Mouse (Mus musculus) erythroid progenitor cell, adult 5-6 weeks (primary cell): ENCODE results near the gene Psen2. TPM values are rescaled to one million over a fixed set of nuclear protein-coding genes. Genes with fewer than 3 reads are reported as not detected.

Source experiments
- ATAC-seq: replicated peaks from 2 replicates; pipeline ENCODE4 v1.8.0; 2016; ENCODE audit warnings: moderate number of reproducible peaks, mild to moderate bottlenecking, moderate TSS enrichment, inconsistent platforms; ENCODE audit not compliant: poor library complexity, low FRiP score, severe bottlenecking
- total RNA-seq, 2 experiments: library from RNA; stranded (forward) in 1 of 2; stranded (reverse) in 1 of 2; fragments of 150-400 nt in 1 of 2; fragments of 186-747, 209-891 nt in 1 of 2; gene quantifications; 2 replicates each; pipeline versions ENCODE4 v1.2.3 to v1.2.4; 2015 to 2017; ENCODE audit warnings: low replicate concordance in 2 of 2

Psen2 gene
- total RNA-seq, 2 experiments from 2014 or later: 4.2 to 5.9 TPM

GRCm38 (mm10) chr1:180279648-180280047 lies 16.4 kb upstream of the Psen2 start:
- peak; percentile 58; the same call in 1 of the 2 replicates for ATAC-seq

DNA sequence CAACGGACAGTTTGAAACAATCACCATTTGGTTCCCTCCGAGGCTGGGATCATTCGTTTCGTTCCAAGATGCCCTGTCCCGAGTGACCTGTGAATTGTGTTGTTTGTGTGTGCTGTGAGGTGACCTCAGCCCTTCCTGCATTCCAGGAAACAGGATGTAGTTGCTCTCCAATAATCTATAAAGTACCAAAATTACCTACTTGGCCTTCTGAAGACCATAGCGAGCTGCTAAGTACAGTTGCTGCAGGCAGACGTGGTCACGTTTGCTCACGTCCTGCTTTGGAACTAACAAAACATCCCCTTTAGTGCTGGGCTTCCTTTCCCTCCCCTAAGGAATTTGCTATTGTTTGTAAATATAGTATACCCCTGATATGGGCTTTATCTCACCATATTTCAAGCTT lies 14.3 kb upstream of the Psen2 start:
- no peak for ATAC-seq

DNA sequence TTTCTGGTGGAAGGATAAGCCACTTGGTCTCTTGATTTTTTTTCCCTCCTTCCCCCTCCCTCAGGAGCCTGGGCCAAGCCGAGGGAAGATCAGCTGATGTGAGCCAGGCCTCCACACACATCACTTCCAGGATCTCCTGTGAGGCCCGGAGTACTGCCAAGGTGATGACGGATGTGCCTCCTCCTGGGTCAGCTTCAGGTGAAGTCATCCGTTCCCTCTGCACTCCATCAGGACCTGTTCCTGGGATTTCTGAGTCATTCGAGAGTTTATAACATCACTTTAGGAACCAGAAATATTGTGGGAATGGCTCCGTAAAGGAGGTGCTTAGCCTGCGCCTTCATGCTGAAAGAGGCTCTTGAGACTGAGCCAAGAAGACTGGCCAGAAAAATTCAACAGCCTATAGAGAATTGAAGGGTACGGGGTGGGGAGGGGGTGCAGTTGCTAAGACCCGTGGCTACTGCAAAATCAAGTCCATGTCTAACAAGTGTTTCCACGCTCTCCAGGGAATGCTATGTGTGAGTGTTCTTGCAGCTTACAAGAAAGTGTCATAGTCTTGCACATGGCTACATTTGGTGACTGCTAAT lies 11.6 kb upstream of the Psen2 start:
- no peak for ATAC-seq

- ATAC-seq: no peak
Observed at GRCm38 (mm10) chr1:180269033-180269432, 5.8 kb upstream of the Psen2 start.

DNA sequence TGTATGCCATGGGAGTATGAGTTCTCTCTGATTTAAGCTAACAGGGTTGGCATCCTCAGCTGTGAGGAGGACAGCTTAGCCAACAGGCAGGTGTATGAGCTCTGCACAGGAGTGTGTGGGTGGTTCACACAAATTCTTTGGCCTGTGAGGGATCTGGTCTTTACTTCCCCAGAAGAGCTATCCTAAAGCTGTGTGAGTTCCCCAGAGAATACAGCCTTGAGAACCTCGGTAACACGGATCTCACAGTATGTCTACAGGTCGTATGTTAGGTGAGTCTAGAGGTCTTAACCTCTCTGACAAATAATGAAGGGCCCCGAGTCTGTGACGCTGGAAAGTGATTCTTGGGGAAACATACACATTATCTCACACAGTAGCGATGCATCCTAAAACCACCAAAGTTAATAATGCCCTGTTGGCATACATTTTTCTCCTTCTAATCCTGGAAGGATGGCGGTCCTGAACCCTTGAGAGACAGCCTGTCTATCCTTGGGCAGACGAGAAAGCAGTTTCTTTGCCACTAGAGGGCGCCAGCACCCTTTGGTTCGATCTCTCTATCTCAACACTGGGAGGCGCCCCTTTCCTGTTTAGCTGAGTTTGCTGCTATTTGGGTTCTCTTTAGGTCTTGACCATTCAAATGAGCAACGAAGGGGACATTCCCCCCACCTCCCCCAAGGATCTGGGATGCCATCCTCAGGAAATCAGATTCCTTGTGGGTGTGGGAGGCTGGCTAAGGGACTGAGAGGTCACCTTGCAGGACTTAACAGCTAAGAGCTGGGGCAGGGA lies 5.2 kb upstream of the Psen2 start:
- peak; percentile 80 for ATAC-seq

DNA sequence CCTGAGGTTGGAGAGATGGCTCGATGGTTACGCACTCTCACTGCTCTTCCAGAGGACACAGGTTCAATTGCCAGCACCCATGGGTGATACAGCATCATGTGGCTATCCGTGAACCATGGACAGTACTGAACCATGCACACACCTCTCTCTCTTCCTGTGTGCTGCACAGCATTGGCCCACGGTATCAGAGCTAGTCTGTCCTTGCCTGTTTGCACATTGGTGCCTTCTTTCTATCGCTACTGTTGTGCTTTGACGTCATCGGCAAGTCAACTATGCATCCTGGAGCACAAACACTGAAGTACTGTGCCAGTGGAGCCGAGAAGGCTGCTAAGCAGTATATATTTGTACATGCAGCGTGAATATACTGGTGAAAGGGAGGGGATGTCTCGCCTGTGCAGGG lies 3.9 kb upstream of the Psen2 start:
- ATAC-seq: no peak

DNA sequence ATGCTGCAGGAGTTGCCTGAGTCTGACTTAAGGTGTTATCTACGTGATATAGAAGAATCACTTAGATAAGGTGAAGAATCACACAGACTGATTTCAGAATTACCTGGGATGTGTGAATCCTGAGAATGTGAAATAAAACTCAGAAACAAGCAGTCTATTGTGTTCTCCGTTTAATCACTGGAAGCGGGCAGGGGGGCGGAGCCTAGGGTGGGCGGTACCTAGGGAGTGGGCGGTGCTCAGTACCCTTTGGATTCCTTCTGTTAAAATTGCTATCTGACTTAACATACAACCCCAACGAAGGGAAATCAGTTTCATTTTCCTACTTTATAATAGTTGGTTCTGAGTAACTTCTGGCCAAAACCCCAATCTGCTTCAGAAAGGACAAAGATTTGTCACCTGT lies 2.2 kb upstream of the Psen2 start:
- ATAC-seq: peak; percentile 68

- no peak for ATAC-seq
Observed at GRCm38 (mm10) chr1:180264851-180265250, 1.6 kb upstream of the Psen2 start.

GRCm38 (mm10) chr1:180264389-180264788 lies 1.2 kb upstream of the Psen2 start:
- ATAC-seq: no peak

- ATAC-seq: peak; percentile 81
Observed at GRCm38 (mm10) chr1:180261857-180262570, 1.2 kb downstream of the Psen2 start.

GRCm38 (mm10) chr1:180261415-180261814 lies 1.8 kb downstream of the Psen2 start:
- ATAC-seq: no peak

GRCm38 (mm10) chr1:180260886-180261285 lies 2.4 kb downstream of the Psen2 start:
- no peak for ATAC-seq

DNA sequence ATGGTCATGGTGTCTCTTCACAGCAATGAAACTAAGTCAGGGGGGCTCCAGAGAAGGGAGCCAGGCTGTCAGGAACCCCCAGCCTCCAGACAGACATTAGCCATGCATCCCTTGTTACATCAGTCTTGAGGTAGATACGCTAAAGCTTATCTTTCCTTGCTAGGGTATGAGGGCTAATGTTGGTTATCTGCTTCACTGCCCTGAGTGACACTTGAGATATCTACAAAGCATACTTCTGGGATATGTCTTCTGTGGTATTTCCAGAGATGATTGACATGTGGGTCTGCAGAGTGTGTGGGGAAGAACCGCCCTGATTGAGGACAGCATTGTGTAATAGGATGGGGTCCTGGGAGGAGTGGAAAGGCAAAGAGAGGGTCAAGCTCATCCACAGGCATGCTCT lies 3.5 kb downstream of the Psen2 start:
- no peak for ATAC-seq

GRCm38 (mm10) chr1:180257446-180257845 lies 5.8 kb downstream of the Psen2 start:
- no peak for ATAC-seq

DNA sequence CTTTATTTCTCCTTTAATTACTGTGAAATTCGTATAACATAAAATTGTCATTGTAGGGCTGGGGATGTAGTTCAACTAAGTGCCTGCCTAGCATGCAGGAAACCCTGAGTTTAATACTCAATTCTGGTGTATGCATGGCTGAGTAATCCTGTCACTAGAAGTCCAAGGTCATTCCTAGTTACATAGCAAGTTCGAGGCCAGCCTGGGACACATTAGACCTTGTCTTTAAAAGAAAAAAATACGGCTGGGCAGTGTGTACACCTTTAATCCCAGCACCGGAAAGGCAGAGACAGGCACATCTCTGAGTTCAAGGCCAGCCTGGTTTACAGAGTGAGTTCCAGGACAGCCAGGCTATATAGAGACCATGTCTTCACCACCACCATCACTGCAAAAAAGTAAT lies 6.4 kb downstream of the Psen2 start:
- no peak for ATAC-seq

DNA sequence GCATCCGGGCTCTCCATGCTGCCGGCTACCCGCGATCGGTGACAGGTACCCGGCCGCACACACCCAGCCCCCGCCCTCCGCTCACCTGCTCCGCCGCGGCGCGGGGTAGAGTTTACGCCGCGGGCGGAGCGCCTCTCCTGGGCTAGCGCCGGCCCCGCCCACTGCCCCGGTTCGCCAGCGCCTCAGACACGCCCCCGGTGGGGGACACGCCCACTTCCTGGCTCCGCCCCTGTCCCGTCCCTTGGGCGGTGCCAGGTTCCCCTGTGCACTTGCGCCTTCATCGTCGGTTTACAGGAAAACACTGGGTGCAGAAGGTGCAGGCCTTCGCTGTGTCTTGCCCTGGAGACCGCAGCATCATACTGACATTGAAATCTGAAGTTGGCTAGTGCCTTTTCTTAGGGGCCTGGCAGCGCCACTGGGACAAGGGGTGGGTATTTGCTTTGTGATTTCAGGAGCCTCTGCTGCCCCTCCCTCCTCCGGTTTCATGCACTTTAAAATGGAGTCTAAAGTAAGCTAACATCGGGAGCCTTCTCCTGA lies 7.0 kb downstream of the Psen2 start:
- ATAC-seq: peak; percentile 89

- ATAC-seq: peak; percentile 31
Observed at GRCm38 (mm10) chr1:180255294-180256117, 7.7 kb downstream of the Psen2 start.

DNA sequence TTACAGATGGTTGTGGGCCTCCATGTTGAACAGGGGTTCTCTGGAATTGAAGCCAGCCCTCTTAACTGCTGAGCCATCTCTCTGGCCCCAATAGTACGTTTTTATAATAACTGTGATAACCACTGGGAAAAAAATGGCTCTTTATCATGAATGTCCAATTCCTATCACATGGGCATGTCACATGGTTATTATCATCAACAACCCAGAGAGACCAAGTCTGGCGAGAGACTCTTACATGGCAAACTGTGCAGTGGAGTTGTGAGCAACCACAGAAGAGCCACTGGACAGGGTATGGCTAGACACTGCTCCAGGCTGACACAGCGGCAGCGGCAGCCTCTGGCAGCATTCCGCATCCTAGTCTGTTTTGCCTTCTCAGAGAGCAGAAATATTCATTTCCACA lies 8.9 kb downstream of the Psen2 start:
- no peak for ATAC-seq

DNA sequence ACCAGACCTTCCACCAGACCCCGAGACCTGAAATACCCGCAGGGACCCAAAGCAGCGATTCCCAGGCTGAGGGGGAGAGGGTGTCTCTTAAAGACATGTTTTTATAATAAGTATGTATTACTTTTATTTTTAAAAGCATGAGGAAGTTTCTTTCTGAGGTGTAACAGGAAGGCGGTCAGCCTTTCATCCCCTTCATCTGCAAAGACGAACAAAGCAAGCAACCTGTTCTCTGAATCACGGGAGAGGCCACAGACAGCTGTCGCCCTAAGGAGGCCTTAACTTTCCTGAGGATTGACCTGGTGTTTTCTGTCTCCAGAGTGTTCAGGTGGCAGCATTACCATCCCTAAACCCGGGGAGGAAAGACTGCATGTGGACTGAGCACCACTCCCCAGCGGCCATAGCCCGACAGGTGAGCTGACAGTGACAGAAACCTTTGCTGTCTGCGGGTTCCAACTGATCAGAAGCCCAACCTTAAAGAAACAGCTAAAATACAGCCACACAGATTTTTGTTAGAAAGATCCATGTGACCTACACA lies 10.5 kb downstream of the Psen2 start:
- no peak for ATAC-seq
